Mouse (Mus musculus): Measurements from ENCODE around the gene Stab2. TPM values are rescaled to one million over a fixed set of nuclear protein-coding genes. Genes with fewer than 3 reads are reported as not detected.

Stab2 gene
- polyA plus RNA-seq (2015; fragmentation: Nextera tagmentation; extraction: Ambion mirVana): 0.32 and 0.83 TPM in 2 replicates

GRCm38 (mm10) chr10:87007385-87008214, at the start of gene Stab2:
Gene Stab2, minus strand, starts transcription at chr10:87008025.

Other genes with a start within 250 kb of the Stab2 start
- gene Gm49358, start 244.1 kb downstream of the Stab2 start, polyA plus RNA-seq (2015; fragmentation: Nextera tagmentation; extraction: Ambion mirVana): not detected in 2 replicates
- gene Nt5dc3, start 229.0 kb downstream of the Stab2 start, polyA plus RNA-seq (2015; fragmentation: Nextera tagmentation; extraction: Ambion mirVana): 1.4 and 1.8 TPM in 2 replicates
- 0.26 TPM in 1 of 2 replicates, not detected in the other for gene 1700113H08Rik, start 50.0 kb upstream of the Stab2 start, polyA plus RNA-seq (2015; fragmentation: Nextera tagmentation; extraction: Ambion mirVana)

Measured in skeletal muscle tissue, postnatal 0 days (tissue).